Mouse (Mus musculus) midbrain, embryonic 16.5 days (tissue): ENCODE results near the gene Dnaaf1. TPM values are rescaled to one million over a fixed set of nuclear protein-coding genes. Genes with fewer than 3 reads are reported as not detected.

Source experiments
- ATAC-seq: fragments of 200-750 bp; cut with Nextera tagmentation; 2 replicates; pipeline ENCODE4 v1.8.0; 2017; ENCODE audit warnings: moderate TSS enrichment
- H3K27ac ChIP-seq: fragments of 300-500 bp; sonication (generic); 2 replicates; pipeline ENCODE4 v1.5.1; 2014; ENCODE audit warnings: mild to moderate bottlenecking, low read length, mixed read lengths
- H3K27me3 ChIP-seq: fragments of 300-500 bp; sonication (generic); 2 replicates; pipeline ENCODE4 v1.6.1; 2014; ENCODE audit warnings: low read depth, low read length, mixed read lengths; ENCODE audit not compliant: control insufficient read depth, insufficient read depth
- H3K36me3 ChIP-seq: fragments of 300-500 bp; sonication (generic); 2 replicates; pipeline ENCODE4 v1.6.1; 2014; ENCODE audit warnings: mild to moderate bottlenecking, low read length, moderate library complexity, mixed read lengths; ENCODE audit not compliant: control insufficient read depth, insufficient read depth
- H3K4me1 ChIP-seq: fragments of 300-500 bp; sonication (generic); 2 replicates; pipeline ENCODE4 v1.6.1; 2014; ENCODE audit warnings: mild to moderate bottlenecking, low read length, mixed read lengths; ENCODE audit not compliant: control insufficient read depth, insufficient read depth
- H3K4me2 ChIP-seq: fragments of 300-500 bp; sonication (generic); 2 replicates; pipeline ENCODE4 v1.6.1; 2014; ENCODE audit warnings: mild to moderate bottlenecking, low read length, mixed read lengths
- H3K4me3 ChIP-seq: fragments of 300-500 bp; sonication (generic); 2 replicates; pipeline ENCODE4 v1.5.1; 2014; ENCODE audit warnings: low read depth, mild to moderate bottlenecking, low read length, moderate library complexity, mixed read lengths
- H3K9ac ChIP-seq: fragments of 300-500 bp; sonication (generic); 2 replicates; pipeline ENCODE4 v1.6.1; 2014; ENCODE audit warnings: low read depth, low read length, mixed read lengths
- H3K9me3 ChIP-seq: fragments of 300-500 bp; sonication (generic); replicated peaks from 2 replicates; pipeline ENCODE4 v1.6.1; 2014; ENCODE audit warnings: mild to moderate bottlenecking, low read length, mixed read lengths; ENCODE audit not compliant: control insufficient read depth, poor library complexity, severe bottlenecking
- WGBS: fragments of 180-500 bp; shearing (Covaris S2); extraction: QIAGEN DNeasy Blood & Tissue Kit; methylation state at CpG from one replicate; pipeline ENCODE4 v1.1.7; 2014; 5-methylcytosine and 5-hydroxymethylcytosine counted together
- polyA plus RNA-seq: library from polyadenylated mRNA; unstranded; fragments of >200 nt; fragmentation: Nextera tagmentation; extraction: Ambion mirVana; gene quantifications from 2 replicates; pipeline ENCODE4 v1.2.1, GENCODE M21; 2015

The Dnaaf1 gene
- 0.75 and 0.83 TPM in 2 replicates for polyA plus RNA-seq

DNA sequence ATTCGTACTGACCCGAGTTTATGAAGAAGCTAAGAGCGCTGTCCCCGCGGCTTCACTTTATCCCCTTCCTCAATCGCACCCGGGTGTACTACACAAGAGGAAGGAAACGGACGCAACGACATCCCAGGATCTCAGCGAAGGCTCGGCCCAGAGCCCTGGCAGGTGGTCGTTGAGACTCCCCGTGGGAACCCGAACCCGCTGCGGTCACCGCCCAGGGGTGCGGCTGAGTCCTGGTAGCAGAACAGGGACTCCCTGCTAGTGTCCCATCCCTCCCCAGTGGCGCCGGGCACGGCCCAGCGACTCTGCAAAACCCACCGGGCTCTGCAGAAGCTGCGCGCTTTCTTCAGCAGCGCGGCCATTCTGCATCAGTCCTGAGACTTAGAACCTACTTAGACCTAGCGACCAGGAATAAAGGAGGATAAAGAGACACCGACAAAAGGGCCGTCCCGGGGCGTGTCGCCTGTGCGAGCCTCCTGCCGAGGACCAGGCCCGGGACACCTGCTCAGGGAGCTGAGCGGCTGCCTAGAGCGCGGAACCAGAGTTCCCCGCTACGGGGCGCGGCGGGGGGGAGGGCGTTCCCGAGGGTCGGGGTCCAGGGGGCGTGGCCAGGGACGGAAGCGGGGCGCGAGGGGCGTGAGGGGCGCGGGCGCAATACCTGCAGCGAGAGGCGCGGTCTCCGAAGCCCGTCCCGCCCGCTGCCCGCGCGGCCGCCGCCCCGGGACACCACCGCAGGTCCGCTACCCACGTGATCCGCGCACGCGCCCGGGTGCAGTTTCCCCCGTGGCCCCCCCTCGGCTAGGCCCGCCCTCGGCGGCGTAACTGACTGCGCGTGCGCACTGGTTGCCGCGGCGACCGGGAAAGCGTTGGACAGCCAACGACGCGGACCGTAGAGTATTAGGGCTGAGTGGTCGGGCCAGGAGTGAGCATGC, at the start of gene Dnaaf1, which contains the start of gene Hsdl1:
TSS of gene Dnaaf1 (plus strand) at position 799 of the 929 bp plus-strand sequence.
TSS of gene Hsdl1 (minus strand) at position 747 of the 929 bp plus-strand sequence.
- H3K9me3 ChIP-seq: no peaks in the 10 kb centered on the region
- WGBS: under 1% methylated on average over 86 of the region's 97 CpGs
- peak; percentile 89 for ATAC-seq

DNA sequence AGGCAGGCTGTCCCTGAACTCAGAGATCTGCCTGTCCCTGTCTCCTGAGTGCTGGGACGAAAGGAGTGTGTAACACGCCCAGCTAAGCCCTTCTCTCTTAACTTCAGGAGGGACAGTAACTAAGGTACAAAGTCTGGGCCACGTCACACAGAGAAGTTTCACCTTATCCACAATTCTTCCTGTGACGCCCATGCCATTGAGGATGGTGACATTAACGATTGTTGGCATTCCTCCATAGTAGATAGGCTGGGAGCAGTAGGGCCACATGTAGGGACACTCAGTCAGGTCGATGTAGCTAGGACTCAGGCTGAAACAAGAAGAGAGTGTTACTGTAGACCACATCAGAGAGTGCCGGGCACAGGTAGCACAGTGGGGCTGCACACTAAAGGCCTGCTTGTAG, 46.3 kb upstream of the Dnaaf1 start:
- H3K4me3 ChIP-seq: no peak overlapping the region
- WGBS: 95% methylated on average over 7 of the region's 7 CpGs
- H3K4me1 ChIP-seq: no peaks in the 10 kb centered on the region
- H3K36me3 ChIP-seq: peaks cover 44% of the 10 kb centered on the region
- no peaks in the 10 kb centered on the region for H3K9me3 ChIP-seq
- no peak for ATAC-seq
- no peak overlapping the region for H3K9ac ChIP-seq
- H3K27ac ChIP-seq: no peak overlapping the region
- no peak overlapping the region for H3K4me2 ChIP-seq
- no peaks in the 10 kb centered on the region for H3K27me3 ChIP-seq

More for the DNA sequence above, at the start of gene Dnaaf1, which contains the start of gene Hsdl1:
- Histone ChIP-seq H3K9ac (peak within 1 kb of the TSS; percentile 87), H3K4me3 (peak within 1 kb of the TSS; percentile 91), H3K36me3 (no peaks in the 10 kb centered on the region), H3K4me2 (peak within 1 kb of the TSS; percentile 88), H3K4me1 (peaks cover 18% of the 10 kb centered on the region), H3K27ac (peak within 1 kb of the TSS; percentile 82), H3K27me3 (0 out of 2 replicates have a peak, but pooled peaks cover 2% of the 10 kb centered on the region)

DNA sequence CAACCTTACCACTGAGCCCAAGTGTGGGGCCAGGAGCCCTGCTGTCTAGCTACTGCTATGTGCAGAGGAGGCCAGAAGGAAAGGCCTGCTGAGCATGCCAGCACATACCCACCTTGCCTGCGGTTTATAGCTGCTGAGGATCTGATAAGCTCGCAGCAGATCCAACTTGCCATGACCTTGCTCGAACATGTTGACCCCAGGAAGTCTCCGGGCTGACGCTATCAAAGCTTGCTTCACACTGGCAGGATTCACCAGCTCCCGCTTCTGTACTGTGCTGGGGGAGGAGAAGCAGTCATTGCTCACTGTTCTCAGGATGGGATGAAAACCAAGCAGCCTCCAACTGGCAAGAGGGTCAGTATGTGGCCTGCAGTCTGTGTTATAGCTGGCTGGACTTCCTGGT, 44.1 kb upstream of the Dnaaf1 start:
- Histone ChIP-seq H3K27ac (no peak overlapping the region), H3K9me3 (no peaks in the 10 kb centered on the region), H3K9ac (no peak overlapping the region), H3K4me2 (no peak overlapping the region), H3K36me3 (peaks cover 40% of the 10 kb centered on the region), H3K4me3 (no peak overlapping the region), H3K27me3 (no peaks in the 10 kb centered on the region), H3K4me1 (no peaks in the 10 kb centered on the region)
- no peak for ATAC-seq
- WGBS: 95% methylated on average over 6 of the region's 6 CpGs

DNA sequence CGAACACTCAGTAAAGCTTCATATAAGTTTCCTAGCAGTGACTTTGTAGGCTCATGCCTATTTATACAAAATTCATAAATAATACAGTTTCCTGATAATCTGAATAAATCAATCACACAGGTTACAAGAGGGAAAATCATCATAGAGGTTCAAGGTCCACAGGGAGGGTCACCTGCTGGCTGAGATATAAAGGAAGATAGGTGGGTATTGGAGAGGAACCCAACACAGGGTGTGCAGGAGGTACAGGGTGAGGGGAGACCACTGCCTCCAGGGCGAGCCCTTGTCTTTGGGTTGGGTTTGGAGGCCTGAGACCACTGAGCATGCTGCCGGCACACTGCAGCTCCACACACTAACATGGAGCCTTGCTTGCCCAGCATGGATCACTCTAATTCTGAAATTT, 43.6 kb upstream of the Dnaaf1 start:
- H3K27ac ChIP-seq: no peak overlapping the region
- no peak overlapping the region for H3K4me3 ChIP-seq
- no peak for ATAC-seq
- no peaks in the 10 kb centered on the region for H3K4me1 ChIP-seq
- peaks cover 40% of the 10 kb centered on the region for H3K36me3 ChIP-seq
- H3K27me3 ChIP-seq: no peaks in the 10 kb centered on the region
- H3K4me2 ChIP-seq: no peak overlapping the region
- H3K9me3 ChIP-seq: no peaks in the 10 kb centered on the region
- WGBS: 88% methylated on average over 3 of the region's 3 CpGs
- no peak overlapping the region for H3K9ac ChIP-seq

DNA sequence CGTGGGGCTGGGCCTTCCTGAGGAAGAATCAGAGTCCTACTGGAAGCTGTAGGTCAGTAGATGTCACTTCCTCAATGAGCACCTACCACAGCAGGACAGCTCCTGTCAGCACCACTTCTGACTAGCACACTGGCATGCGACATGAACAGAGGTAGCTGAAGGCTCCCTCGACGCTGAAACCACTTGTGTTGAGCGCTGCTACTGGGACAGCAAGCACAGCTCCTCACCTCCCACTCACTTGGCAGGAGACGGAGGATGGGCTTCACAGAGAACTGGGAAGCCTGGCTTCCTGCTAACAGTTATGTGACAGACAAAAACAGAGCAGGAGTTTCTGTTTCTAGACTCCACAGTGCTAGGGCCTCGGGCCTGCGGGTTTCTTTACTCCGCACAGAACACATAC, 43.1 kb upstream of the Dnaaf1 start:
- WGBS: 91% methylated on average over 9 of the region's 9 CpGs
- no peaks in the 10 kb centered on the region for H3K9me3 ChIP-seq
- no peak overlapping the region for H3K4me3 ChIP-seq
- ATAC-seq: no peak
- peaks cover 45% of the 10 kb centered on the region for H3K36me3 ChIP-seq
- H3K4me1 ChIP-seq: no peaks in the 10 kb centered on the region
- no peaks in the 10 kb centered on the region for H3K27me3 ChIP-seq
- H3K27ac ChIP-seq: no peak overlapping the region
- H3K9ac ChIP-seq: no peak overlapping the region
- H3K4me2 ChIP-seq: no peak overlapping the region

DNA sequence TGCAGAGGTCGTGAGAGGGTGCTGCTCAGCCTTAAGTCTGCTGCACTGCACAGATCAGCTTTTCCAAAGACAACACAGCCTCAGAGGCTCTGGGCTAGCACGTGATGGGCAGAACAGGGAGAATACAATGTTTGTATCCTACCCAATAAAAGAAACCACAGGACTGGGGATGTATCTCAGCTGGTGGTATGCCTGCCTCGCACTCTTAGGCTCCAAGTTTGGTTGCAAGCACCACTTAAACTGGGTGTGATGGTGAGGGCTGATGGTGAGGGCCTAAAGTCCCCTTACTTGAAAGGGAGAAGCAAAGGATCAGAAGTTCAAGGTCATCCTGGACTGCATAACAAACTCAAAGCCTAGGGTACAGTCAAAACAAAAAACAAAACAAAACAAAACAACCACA, 30.4 kb upstream of the Dnaaf1 start:
- no peaks in the 10 kb centered on the region for H3K9me3 ChIP-seq
- peaks cover 30% of the 10 kb centered on the region for H3K36me3 ChIP-seq
- no peak overlapping the region for H3K4me3 ChIP-seq
- no peaks in the 10 kb centered on the region for H3K27me3 ChIP-seq
- ATAC-seq: no peak
- no peak overlapping the region for H3K4me2 ChIP-seq
- no peak overlapping the region for H3K9ac ChIP-seq
- WGBS: 79% methylated on average over 3 of the region's 3 CpGs
- H3K4me1 ChIP-seq: no peaks in the 10 kb centered on the region
- H3K27ac ChIP-seq: no peak overlapping the region

DNA sequence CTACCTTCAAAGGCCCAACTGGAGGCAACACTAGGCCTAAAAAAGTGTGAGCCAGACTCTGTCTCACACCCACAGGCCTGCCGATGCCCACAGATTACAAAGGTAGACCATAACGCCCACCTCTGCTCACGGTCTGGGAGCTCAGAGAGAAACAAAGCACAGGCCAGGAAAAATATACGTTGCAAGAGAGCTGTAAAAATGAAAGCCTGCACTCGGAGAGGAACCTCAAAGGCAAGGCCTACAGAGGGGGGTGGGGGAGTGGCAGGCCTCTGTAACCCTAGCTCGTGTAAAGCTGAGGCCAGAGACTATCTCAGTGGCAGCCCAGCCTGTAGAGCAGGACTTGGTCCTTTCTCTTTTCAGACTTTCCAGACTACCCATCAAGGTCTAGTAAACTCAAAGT, 29.9 kb upstream of the Dnaaf1 start:
- Histone ChIP-seq H3K4me1 (no peaks in the 10 kb centered on the region), H3K4me3 (no peak overlapping the region), H3K9ac (no peak overlapping the region), H3K27me3 (no peaks in the 10 kb centered on the region), H3K4me2 (no peak overlapping the region), H3K27ac (no peak overlapping the region), H3K9me3 (no peaks in the 10 kb centered on the region), H3K36me3 (peaks cover 28% of the 10 kb centered on the region)
- no peak for ATAC-seq
- 82% methylated on average over 6 of the region's 6 CpGs for WGBS

- WGBS: 90% methylated on average over 6 of the region's 6 CpGs
- Histone ChIP-seq H3K4me2 (no peak overlapping the region), H3K27me3 (no peaks in the 10 kb centered on the region), H3K9me3 (no peaks in the 10 kb centered on the region), H3K36me3 (peaks cover 22% of the 10 kb centered on the region), H3K4me3 (no peak overlapping the region), H3K9ac (no peak overlapping the region), H3K4me1 (no peaks in the 10 kb centered on the region), H3K27ac (no peak overlapping the region)
- ATAC-seq: no peak
Measured at GRCm38 (mm10) chr8:119545791-119546190, 29.2 kb upstream of the Dnaaf1 start.

DNA sequence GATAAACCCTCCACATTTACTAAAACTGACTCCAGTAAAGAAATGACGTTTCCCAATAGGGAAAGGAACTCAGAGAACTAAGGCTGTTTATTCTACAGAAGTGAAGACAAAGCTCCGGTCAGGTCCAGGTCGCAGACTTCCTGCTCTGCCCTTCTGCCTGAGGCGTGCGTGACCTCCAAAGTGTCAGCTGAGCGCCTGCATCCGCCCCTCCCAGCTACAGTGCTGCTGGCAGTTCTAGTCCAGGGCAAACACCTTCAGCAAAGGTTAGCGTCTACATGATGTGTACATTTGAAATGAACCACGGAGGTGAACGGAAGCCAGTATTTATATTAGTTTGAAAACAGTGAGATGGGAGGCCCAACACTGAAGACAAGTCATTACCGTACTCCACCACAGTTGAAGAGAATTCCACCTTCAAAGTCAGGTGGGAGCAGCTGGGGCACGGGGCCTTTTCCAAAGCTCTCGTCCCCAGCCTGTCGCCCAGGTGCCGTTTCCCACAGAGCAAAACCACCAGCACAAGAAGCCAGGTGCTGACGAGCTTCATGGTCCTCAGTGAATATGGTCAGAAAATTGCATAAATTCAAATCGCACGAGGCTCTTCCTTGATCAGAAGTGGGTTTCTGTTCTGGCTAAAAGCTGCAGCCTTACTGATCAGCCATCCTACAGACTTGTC, 27.9 kb upstream of the Dnaaf1 start:
- Histone ChIP-seq H3K9ac (no peak overlapping the region), H3K36me3 (peaks cover 11% of the 10 kb centered on the region; the same call in 1 of the 2 replicates), H3K9me3 (no peaks in the 10 kb centered on the region), H3K4me1 (no peaks in the 10 kb centered on the region), H3K4me2 (no peak overlapping the region), H3K27me3 (no peaks in the 10 kb centered on the region), H3K4me3 (no peak overlapping the region), H3K27ac (no peak overlapping the region)
- 93% methylated on average over 18 of the region's 18 CpGs for WGBS
- ATAC-seq: no peak
